Mouse (Mus musculus) myocyte (in vitro differentiated cells): ENCODE data around the gene Unc79.
A peak's percentile ranks its signal among the peaks of the same experiment; 100 is the strongest.

Source experiments
- CEBPB ChIP-seq: IDR thresholded peaks from 2 replicates; pipeline ENCODE4 v1.6.1; 2011; ENCODE audit warnings: mild to moderate bottlenecking, moderate library complexity; ENCODE audit not compliant: poor library complexity, insufficient read depth, severe bottlenecking
- E2F4 ChIP-seq: IDR thresholded peaks from one replicate; pipeline ENCODE4 v1.6.1; 2011; ENCODE audit warnings: mild to moderate bottlenecking, control low read depth, moderate library complexity; ENCODE audit not compliant: insufficient read depth
- MAX ChIP-seq: IDR thresholded peaks from one replicate; pipeline ENCODE4 v1.6.1; 2011; ENCODE audit warnings: low read depth, mild to moderate bottlenecking, control low read depth
- MYOD1 ChIP-seq, 3 experiments: IDR thresholded peaks; one replicate each; pipeline ENCODE4 v1.6.1; 2011; ENCODE audit warnings: control low read depth in 2 of 3, low read depth in 2 of 3, mild to moderate bottlenecking in 2 of 3, moderate library complexity in 1 of 3; ENCODE audit not compliant: insufficient read length in 2 of 3, control insufficient read depth in 1 of 3
- MYOG ChIP-seq, 3 experiments: IDR thresholded peaks; one replicate each; pipeline ENCODE4 v1.6.1; 2011; ENCODE audit warnings: control low read depth in 2 of 3, low read depth in 2 of 3, mild to moderate bottlenecking in 2 of 3; ENCODE audit not compliant: insufficient read length in 2 of 3, control insufficient read depth in 1 of 3, insufficient read depth in 1 of 3
- POLR2A ChIP-seq: IDR thresholded peaks from one replicate; pipeline ENCODE4 v1.6.1; 2011; ENCODE audit warnings: low read depth, mild to moderate bottlenecking, control low read depth, moderate library complexity; ENCODE audit not compliant: insufficient read length
- POLR2AphosphoS2 ChIP-seq: IDR thresholded peaks from one replicate; pipeline ENCODE4 v1.6.1; 2011; ENCODE audit warnings: low read depth, control low read depth; ENCODE audit not compliant: insufficient read length
- REST ChIP-seq: IDR thresholded peaks from one replicate; pipeline ENCODE4 v1.6.1; 2011; ENCODE audit warnings: mild to moderate bottlenecking, control low read depth, moderate library complexity; ENCODE audit not compliant: insufficient read depth, insufficient read length
- SRF ChIP-seq: IDR thresholded peaks from one replicate; pipeline ENCODE4 v1.6.1; 2011; ENCODE audit warnings: low read depth; ENCODE audit not compliant: control insufficient read depth, insufficient read length
- TCF12 ChIP-seq: IDR thresholded peaks from one replicate; pipeline ENCODE4 v1.6.1; 2011; ENCODE audit warnings: mild to moderate bottlenecking, control low read depth; ENCODE audit not compliant: poor library complexity, insufficient read depth, severe bottlenecking
- TCF3 ChIP-seq: IDR thresholded peaks from one replicate; pipeline ENCODE4 v1.6.1; 2011; ENCODE audit warnings: low read depth, control low read depth; ENCODE audit not compliant: insufficient read length
- USF1 ChIP-seq: IDR thresholded peaks from one replicate; pipeline ENCODE4 v1.6.1; 2011; ENCODE audit warnings: low read depth, mild to moderate bottlenecking, control low read depth, moderate library complexity

GRCm38 (mm10) chr12:102949395-102950208 lies 943 bp downstream of the Unc79 start:
- TF ChIP-seq POLR2A (no peak), MYOD1 (IDR thresholded peaks at IDR 0.05; ENCODE audit: control insufficient read depth in 1 of 3, insufficient read length in 2 of 3, low read depth in 2 of 3) (no peak), USF1 (no peak), MAX (no peak), REST (peak; percentile 68), E2F4 (no peak), SRF (no peak), TCF12 (no peak), POLR2AphosphoS2 (no peak), TCF3 (no peak), CEBPB (no peak), MYOG (IDR thresholded peaks at IDR 0.05; ENCODE audit: control insufficient read depth in 1 of 3, insufficient read depth in 1 of 3, insufficient read length in 2 of 3, low read depth in 2 of 3) (no peak)
